Mouse (Mus musculus): ENCODE data around the gene AA986860. TPM values are rescaled to one million over a fixed set of nuclear protein-coding genes. Genes with fewer than 3 reads are reported as not detected.

AA986860 gene
- polyA plus RNA-seq, 1 experiment from 2014 or later: 0.86 TPM

DNA sequence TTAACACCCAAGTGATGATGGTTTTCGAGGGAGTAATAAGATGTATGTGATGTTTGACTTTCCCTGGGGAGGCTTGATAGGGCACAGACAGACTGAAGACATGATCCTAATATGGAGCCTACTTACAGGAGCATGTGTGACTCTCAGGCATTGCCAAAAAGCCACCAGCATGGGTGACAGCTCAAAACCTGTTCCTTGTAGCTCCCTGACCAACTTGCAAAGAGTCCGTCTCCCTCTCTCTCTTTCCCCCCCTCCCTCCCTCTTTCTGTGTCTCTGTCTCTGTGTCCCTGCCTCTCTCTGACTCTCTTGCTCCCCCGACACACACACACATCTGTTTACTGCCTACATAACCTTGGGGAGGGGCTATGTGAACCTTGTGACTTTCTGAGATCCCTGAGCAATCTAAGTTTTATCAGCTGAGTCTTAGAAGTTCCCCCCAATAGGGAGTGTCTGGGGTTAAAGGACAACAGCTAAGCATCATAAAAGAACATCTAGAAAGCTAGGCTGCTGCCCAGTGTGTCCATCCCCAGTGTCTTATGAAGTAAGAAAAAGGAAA lies 6.9 kb downstream of the AA986860 start:
- no peak for ATAC-seq (ENCODE audit: low FRiP score, low read depth)
- H3K27ac ChIP-seq: no peak overlapping the region
- 86% methylated on average over 3 of the region's 3 CpGs for WGBS
- no peak overlapping the region for H3K4me3 ChIP-seq
- H3K9ac ChIP-seq: no peak overlapping the region
- H3K36me3 ChIP-seq: no peaks in the 10 kb centered on the region
- no peaks in the 10 kb centered on the region for H3K27me3 ChIP-seq (replicated peaks)
- no peak overlapping the region for H3K4me2 ChIP-seq (replicated peaks)
- no peaks in the 10 kb centered on the region for H3K9me3 ChIP-seq
- H3K4me1 ChIP-seq: no peaks in the 10 kb centered on the region; the same call in 1 of the 2 replicates

DNA sequence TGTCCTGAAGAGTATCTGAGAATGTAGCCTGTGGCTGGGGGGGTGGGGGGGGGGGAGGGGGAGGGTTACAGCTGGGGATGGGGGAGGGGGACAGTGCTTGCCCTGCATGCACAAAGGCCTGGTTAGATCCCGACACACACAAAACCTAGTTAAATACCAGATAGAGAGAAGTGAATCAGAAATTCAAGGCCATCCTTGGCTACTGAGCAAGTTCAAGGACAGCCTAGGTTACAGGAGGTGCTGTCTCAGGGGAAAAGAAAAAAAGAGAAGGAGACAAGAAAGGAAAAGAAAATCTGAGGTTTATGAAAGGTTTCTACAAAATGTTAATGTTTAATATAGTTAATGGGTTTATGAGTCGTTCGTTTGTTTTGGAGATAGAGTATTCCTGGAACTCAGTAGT lies 7.9 kb downstream of the AA986860 start:
- H3K27me3 ChIP-seq (replicated peaks): no peaks in the 10 kb centered on the region
- no peaks in the 10 kb centered on the region for H3K9me3 ChIP-seq
- H3K36me3 ChIP-seq: no peaks in the 10 kb centered on the region
- H3K27ac ChIP-seq: no peak overlapping the region
- no peak overlapping the region for H3K4me2 ChIP-seq (replicated peaks)
- no peak for ATAC-seq (ENCODE audit: low FRiP score, low read depth)
- WGBS: 83% methylated on average over 3 of the region's 3 CpGs
- no peak overlapping the region for H3K4me3 ChIP-seq
- no peak overlapping the region for H3K9ac ChIP-seq
- no peaks in the 10 kb centered on the region; the same call in 1 of the 2 replicates for H3K4me1 ChIP-seq

DNA sequence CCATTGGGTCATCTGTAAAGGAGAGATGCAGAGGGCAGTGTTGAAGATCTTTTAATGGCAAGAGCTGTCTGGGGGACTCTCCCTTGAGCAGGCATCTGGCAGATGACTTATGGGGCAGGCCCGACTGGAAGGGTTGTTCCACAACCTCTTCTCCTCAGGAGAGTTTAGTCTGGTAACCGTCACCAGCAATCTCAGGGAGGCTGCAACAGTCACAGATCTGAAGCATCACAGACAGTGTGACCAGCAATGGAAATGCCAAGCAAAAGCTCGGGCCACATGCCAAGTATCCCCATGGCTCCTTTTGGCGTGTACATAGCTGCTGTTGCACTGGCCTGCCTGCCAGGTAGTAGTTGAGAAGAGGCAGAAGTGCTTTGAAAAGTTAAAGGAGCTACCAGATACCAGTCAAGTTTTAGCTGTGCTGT lies 8.5 kb downstream of the AA986860 start:
- ATAC-seq (ENCODE audit: low FRiP score, low read depth): no peak
- H3K4me2 ChIP-seq (replicated peaks): no peak overlapping the region
- H3K36me3 ChIP-seq: no peaks in the 10 kb centered on the region
- H3K9me3 ChIP-seq: no peaks in the 10 kb centered on the region
- no peak overlapping the region for H3K4me3 ChIP-seq
- 79% methylated on average over 4 of the region's 4 CpGs for WGBS
- no peaks in the 10 kb centered on the region; the same call in 1 of the 2 replicates for H3K4me1 ChIP-seq
- no peak overlapping the region for H3K27ac ChIP-seq
- no peak overlapping the region for H3K9ac ChIP-seq
- no peaks in the 10 kb centered on the region for H3K27me3 ChIP-seq (replicated peaks)

DNA sequence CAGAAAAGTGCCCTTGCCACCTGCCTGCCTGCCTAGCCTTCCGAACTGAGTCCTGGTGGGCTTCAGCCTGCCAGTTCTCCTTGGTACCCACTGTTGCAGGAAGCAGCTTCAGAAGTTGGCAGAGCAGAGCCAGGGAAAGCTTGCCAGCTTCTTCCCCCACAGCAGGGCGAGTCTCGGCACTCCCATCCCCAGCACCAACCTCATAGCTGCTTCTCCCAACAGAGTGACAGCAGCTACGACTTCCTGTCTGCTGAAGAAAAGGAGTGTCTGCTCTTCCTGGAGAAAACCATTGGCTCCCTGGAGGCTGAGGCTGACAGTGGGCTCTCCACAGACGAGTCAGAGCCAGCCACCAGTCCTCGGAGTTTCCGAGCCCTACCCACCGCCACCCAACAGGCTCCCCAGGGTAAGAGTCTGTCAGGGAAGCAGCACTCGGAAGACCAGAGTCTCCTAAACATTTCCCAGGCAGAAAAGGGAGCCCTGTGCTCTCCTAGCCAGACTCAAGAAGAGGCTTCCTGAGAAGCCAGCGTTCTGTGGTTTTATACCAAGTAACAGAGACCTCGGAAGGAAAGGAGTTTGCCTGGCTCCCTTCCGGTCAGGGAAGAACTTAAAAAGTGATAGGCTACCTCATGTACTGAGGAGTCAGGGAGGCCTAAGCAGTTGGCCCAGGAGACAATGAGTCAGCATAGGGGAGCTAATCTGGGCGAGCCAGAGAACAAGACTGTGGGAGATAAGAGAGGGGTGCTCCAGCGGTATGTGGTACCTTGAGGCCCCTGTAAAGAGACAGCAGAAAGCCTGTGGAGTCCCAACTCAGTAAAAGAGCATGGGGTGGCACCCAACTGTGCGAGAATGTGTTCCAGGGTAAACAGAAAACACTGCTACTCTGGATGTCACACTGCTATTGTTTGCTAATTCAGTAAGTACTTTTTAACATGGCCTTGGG lies 9.3 kb downstream of the AA986860 start:
- no peak overlapping the region for H3K4me3 ChIP-seq
- ATAC-seq (ENCODE audit: low FRiP score, low read depth): no peak
- no peaks in the 10 kb centered on the region; the same call in 1 of the 2 replicates for H3K4me1 ChIP-seq
- H3K9me3 ChIP-seq: no peaks in the 10 kb centered on the region
- no peak overlapping the region for H3K4me2 ChIP-seq (replicated peaks)
- no peaks in the 10 kb centered on the region for H3K27me3 ChIP-seq (replicated peaks)
- H3K36me3 ChIP-seq: no peaks in the 10 kb centered on the region
- H3K9ac ChIP-seq: no peak overlapping the region
- 65% methylated on average over 15 of the region's 15 CpGs for WGBS
- H3K27ac ChIP-seq: no peak overlapping the region

DNA sequence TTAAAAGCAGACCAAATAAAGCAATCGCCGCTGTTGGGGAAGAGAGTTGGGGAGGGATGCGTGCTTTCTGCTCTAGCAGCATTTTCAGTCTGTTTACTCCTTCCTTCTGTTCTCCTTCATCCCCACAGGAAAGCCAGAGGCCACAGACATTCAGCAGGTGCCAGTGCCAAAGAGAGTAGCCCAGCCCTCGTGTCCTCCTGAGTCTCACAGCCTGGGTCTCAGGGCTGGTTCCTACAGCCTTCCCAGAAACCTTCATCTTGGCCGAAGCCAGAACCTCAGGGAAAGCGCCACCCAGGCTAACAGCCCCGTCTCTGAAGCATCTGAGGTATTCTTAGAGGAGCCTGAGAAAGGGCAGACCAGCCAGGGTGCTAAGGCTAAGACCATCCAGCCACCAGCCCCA lies 10.4 kb downstream of the AA986860 start:
- 89% methylated on average over 7 of the region's 7 CpGs for WGBS
- H3K9me3 ChIP-seq: no peaks in the 10 kb centered on the region
- no peaks in the 10 kb centered on the region for H3K36me3 ChIP-seq
- ATAC-seq (ENCODE audit: low FRiP score, low read depth): no peak
- H3K27ac ChIP-seq: no peak overlapping the region
- H3K27me3 ChIP-seq (replicated peaks): no peaks in the 10 kb centered on the region
- no peak overlapping the region for H3K9ac ChIP-seq
- H3K4me1 ChIP-seq: no peaks in the 10 kb centered on the region; the same call in 1 of the 2 replicates
- no peak overlapping the region for H3K4me2 ChIP-seq (replicated peaks)
- H3K4me3 ChIP-seq: no peak overlapping the region

DNA sequence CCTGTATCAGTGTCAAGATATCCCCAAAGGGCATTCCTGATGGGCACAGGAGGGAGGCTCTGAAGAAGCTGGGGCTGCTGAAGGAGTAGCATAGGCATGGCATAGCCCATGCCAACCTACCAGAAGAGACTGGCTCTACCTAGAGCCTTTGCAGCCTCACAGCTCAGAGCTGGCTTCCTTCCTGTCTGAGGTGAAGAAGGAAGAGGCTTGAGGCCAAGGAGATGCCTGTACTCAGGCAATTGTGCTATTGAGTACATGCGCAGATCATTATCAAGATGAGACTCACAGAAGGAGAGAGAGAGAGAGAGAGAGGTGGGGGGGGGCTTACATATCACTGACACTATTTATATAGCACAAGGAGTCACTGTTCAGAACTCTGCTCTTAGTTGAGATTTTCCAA lies 12.0 kb downstream of the AA986860 start:
- no peaks in the 10 kb centered on the region for H3K36me3 ChIP-seq
- no peak for ATAC-seq (ENCODE audit: low FRiP score, low read depth)
- H3K9ac ChIP-seq: no peak overlapping the region
- 96% methylated on average over 1 of the region's 1 CpGs for WGBS
- no peaks in the 10 kb centered on the region for H3K9me3 ChIP-seq
- H3K4me2 ChIP-seq (replicated peaks): no peak overlapping the region
- H3K27me3 ChIP-seq (replicated peaks): no peaks in the 10 kb centered on the region
- H3K27ac ChIP-seq: no peak overlapping the region
- no peaks in the 10 kb centered on the region for H3K4me1 ChIP-seq
- H3K4me3 ChIP-seq: no peak overlapping the region

DNA sequence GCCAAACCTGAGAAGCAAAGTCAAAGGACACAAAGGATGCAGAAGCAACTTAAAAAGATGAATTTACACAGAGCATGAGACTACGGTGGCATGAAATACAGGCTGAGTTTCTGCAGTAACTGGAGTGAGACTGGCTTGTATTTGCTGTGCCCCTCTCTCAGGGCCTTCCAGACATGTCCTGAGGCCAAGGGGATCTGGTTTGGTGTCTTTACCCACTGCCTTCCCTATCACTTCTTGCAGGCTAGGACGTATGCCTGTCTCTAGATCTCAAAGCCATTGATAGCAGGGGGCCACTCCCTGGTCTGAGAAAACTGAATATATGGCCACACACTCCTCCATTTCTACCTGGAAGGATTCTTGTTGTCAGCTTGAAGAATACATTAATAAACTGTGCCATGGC lies 12.4 kb downstream of the AA986860 start:
- Histone ChIP-seq H3K9me3 (no peaks in the 10 kb centered on the region), H3K36me3 (no peaks in the 10 kb centered on the region), H3K4me1 (no peaks in the 10 kb centered on the region), H3K27ac (no peak overlapping the region), H3K9ac (no peak overlapping the region), H3K4me2 (replicated peaks) (no peak overlapping the region), H3K27me3 (replicated peaks) (no peaks in the 10 kb centered on the region), H3K4me3 (no peak overlapping the region)
- no peak for ATAC-seq (ENCODE audit: low FRiP score, low read depth)
- WGBS: 75% methylated on average over 2 of the region's 2 CpGs

DNA sequence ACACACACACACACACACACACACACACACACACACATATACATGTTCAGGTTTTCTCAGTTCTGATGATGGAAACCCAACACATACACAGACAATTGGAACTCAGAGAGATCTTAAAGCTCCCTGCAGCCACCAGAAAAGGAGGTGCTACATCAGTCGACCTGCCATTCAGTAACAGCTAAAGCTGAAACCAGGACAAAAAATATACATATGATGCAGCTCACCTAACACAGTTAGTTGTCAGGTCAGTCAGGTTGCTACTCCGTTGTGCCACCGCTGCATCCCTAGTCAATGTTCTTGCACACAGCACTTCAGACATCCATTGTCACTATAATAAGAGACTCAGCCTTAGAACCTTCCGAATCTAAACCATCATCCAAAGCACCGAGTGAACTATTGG lies 13.2 kb downstream of the AA986860 start:
- Histone ChIP-seq H3K4me2 (replicated peaks) (no peak overlapping the region), H3K9me3 (no peaks in the 10 kb centered on the region), H3K9ac (no peak overlapping the region), H3K27me3 (replicated peaks) (no peaks in the 10 kb centered on the region), H3K4me3 (no peak overlapping the region), H3K36me3 (no peaks in the 10 kb centered on the region), H3K27ac (no peak overlapping the region), H3K4me1 (no peaks in the 10 kb centered on the region)
- 88% methylated on average over 5 of the region's 5 CpGs for WGBS
- ATAC-seq (ENCODE audit: low FRiP score, low read depth): no peak

DNA sequence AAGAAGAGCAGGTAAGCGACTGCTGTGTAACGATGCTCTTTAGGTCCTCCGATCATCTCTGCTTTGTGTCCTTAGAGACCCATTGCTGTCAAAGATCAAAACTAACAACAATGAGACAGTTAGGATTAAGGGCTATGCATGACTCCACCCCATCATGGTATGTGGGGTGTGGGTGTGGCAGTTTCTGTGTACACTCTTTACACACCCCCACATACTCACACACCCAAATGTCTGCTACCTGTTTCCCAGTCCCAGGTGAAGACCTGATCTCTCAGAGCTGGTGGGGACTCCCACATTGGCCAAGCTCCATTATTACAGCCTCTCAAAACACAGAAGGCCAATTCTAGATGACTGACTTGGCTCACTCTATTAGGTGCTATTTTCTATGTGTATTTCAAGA lies 13.8 kb downstream of the AA986860 start:
- Histone ChIP-seq H3K36me3 (no peaks in the 10 kb centered on the region), H3K9ac (no peak overlapping the region), H3K4me1 (no peaks in the 10 kb centered on the region), H3K27ac (no peak overlapping the region), H3K9me3 (no peaks in the 10 kb centered on the region), H3K27me3 (replicated peaks) (no peaks in the 10 kb centered on the region), H3K4me2 (replicated peaks) (no peak overlapping the region), H3K4me3 (no peak overlapping the region)
- 97% methylated on average over 3 of the region's 3 CpGs for WGBS
- no peak for ATAC-seq (ENCODE audit: low FRiP score, low read depth)

DNA sequence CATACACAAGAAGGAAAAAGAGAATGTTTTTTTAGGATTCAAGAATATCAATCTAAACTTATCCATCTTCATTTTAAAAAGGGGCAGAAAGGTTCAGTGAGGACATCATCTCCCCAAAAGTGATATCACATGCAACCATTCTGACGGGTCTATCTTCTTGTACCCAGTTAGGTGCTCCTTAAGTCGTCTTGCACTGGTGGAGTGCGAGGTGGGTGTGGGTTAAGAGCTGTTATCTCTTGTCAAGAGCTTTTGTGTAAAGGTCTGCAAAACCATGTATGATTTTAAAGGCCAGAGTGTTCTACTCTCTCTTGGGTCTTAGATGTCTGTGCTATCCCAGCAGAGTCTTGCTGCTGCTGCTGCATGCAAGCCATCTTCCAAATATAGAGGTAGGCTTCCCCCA lies 15.0 kb downstream of the AA986860 start:
- H3K9ac ChIP-seq: no peak overlapping the region
- no peak for ATAC-seq (ENCODE audit: low FRiP score, low read depth)
- H3K4me3 ChIP-seq: no peak overlapping the region
- no peaks in the 10 kb centered on the region for H3K36me3 ChIP-seq
- WGBS: 90% methylated on average over 3 of the region's 3 CpGs
- no peak overlapping the region for H3K27ac ChIP-seq
- H3K4me1 ChIP-seq: no peaks in the 10 kb centered on the region
- H3K27me3 ChIP-seq (replicated peaks): no peaks in the 10 kb centered on the region
- no peaks in the 10 kb centered on the region for H3K9me3 ChIP-seq
- no peak overlapping the region for H3K4me2 ChIP-seq (replicated peaks)

DNA sequence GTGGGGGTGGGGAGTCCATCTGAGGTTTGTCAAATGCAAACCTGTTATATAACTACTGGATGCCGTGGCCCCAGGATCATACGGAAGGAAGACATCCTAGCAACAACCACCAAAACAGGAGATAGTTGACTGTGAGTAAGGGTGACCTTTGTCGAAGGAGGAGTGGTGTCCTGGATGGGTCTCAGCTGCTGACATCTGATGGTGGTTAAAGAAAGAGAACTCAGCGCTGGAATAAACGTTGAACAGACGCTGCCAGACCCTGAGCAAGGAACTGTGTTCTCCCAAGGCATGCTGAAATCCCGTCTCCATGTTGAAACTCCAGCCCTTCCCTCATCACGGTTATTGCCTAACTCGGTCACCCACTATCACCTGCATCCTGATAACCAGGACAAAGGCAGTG lies 27.9 kb downstream of the AA986860 start:
- Histone ChIP-seq H3K27me3 (replicated peaks) (no peaks in the 10 kb centered on the region), H3K36me3 (no peaks in the 10 kb centered on the region)
- 87% methylated on average over 9 of the region's 9 CpGs for WGBS

DNA sequence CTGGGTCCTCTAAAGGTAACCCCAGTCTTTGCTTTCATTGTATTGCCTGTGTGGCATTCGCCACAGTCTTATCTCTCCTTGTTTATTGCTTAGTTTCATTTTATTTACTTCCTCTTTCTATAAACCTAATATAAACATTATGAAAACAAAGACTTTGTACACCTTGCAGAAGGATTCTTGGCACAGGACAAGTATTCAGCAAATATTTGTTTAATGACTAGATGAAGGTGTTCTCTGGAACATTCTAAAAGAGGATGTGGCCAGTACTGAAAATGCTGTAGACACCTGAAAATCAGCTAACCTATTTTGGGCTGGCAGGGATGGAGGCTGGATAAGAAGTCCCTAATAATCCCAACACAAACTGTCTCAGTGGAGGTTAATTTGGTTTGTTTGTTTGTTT lies 29.8 kb downstream of the AA986860 start:
- H3K27ac ChIP-seq: no peak overlapping the region
- no peak for ATAC-seq (ENCODE audit: low FRiP score, low read depth)
- no peak overlapping the region for H3K4me3 ChIP-seq
- 94% methylated on average over 1 of the region's 1 CpGs for WGBS
- H3K27me3 ChIP-seq (replicated peaks): no peaks in the 10 kb centered on the region
- H3K36me3 ChIP-seq: no peaks in the 10 kb centered on the region
- no peak overlapping the region for H3K4me2 ChIP-seq (replicated peaks)
- H3K4me1 ChIP-seq: no peaks in the 10 kb centered on the region
- H3K9ac ChIP-seq: no peak overlapping the region
- no peaks in the 10 kb centered on the region for H3K9me3 ChIP-seq

More for the DNA sequence above, 27.9 kb downstream of the AA986860 start:
- Histone ChIP-seq H3K4me2 (replicated peaks) (no peak overlapping the region), H3K4me1 (no peaks in the 10 kb centered on the region), H3K27ac (no peak overlapping the region), H3K9ac (no peak overlapping the region), H3K4me3 (no peak overlapping the region), H3K9me3 (no peaks in the 10 kb centered on the region)
- no peak for ATAC-seq (ENCODE audit: low FRiP score, low read depth)
